Mouse (Mus musculus) heart, embryonic 13.5 days (tissue): ENCODE measurements at regions not wholly inside any gene's neighbourhood (a gene's known extent, or its start where the extent isn't known, plus 50 kb on each side); places are given as distances from the start of the nearest gene placed in this dataset.

Experiments
- ATAC-seq: fragments of 200-750 bp; cut with Nextera tagmentation; 2 replicates; pipeline ENCODE4 v1.8.0; 2017; ENCODE audit warnings: moderate TSS enrichment; ENCODE audit not compliant: insufficient number of reproducible peaks, low FRiP score, low TSS enrichment; ENCODE audit errors: extremely low read depth
- H3K27ac ChIP-seq: fragments of 300-500 bp; sonication (generic); replicated peaks from 2 replicates; pipeline ENCODE4 v1.5.1; 2015; ENCODE audit warnings: moderate library complexity, mild to moderate bottlenecking, inconsistent platforms
- H3K27me3 ChIP-seq: fragments of 300-500 bp; sonication (generic); replicated peaks from 2 replicates; pipeline ENCODE4 v1.6.1; 2015; ENCODE audit warnings: mild to moderate bottlenecking, inconsistent platforms
- H3K36me3 ChIP-seq: fragments of 300-500 bp; sonication (generic); 2 replicates; pipeline ENCODE4 v1.6.1; 2015; ENCODE audit warnings: mild to moderate bottlenecking, inconsistent platforms
- H3K4me1 ChIP-seq: fragments of 300-500 bp; sonication (generic); 2 replicates; pipeline ENCODE4 v1.6.1; 2015; ENCODE audit warnings: inconsistent platforms
- H3K4me2 ChIP-seq: fragments of 300-500 bp; sonication (generic); 2 replicates; pipeline ENCODE4 v1.6.1; 2015; ENCODE audit warnings: inconsistent platforms, mild to moderate bottlenecking, moderate library complexity
- H3K4me3 ChIP-seq: fragments of 300-500 bp; sonication (generic); 2 replicates; pipeline ENCODE4 v1.5.1; 2015; ENCODE audit warnings: moderate library complexity, mild to moderate bottlenecking, inconsistent platforms
- H3K9ac ChIP-seq: fragments of 300-500 bp; sonication (generic); 2 replicates; pipeline ENCODE4 v1.6.1; 2015; ENCODE audit warnings: inconsistent platforms, mild to moderate bottlenecking, moderate library complexity
- H3K9me3 ChIP-seq: fragments of 300-500 bp; sonication (generic); 2 replicates; pipeline ENCODE4 v1.6.1; 2016; ENCODE audit warnings: inconsistent platforms
- WGBS: fragments of 180-500 bp; shearing (Covaris S2); methylation state at CpG from one replicate; pipeline ENCODE4 v1.1.7; 2015; ENCODE audit warnings: mixed read lengths; 5-methylcytosine and 5-hydroxymethylcytosine counted together

- Histone ChIP-seq H3K4me3 (no peak overlapping the region), H3K27me3 (peaks cover 8% of the 10 kb centered on the region; the same call in 1 of the 2 replicates), H3K9me3 (no peaks in the 10 kb centered on the region), H3K4me1 (peaks cover 11% of the 10 kb centered on the region), H3K27ac (no peak overlapping the region), H3K9ac (no peak overlapping the region), H3K36me3 (no peaks in the 10 kb centered on the region), H3K4me2 (no peak overlapping the region)
- ATAC-seq: no peak
- WGBS: 61% methylated on average over 11 of the region's 11 CpGs
Observed at GRCm38 (mm10) chr8:26845481-26846194, 131.5 kb upstream of the Zfp703 start.

- H3K9ac ChIP-seq: no peak overlapping the region
- no peaks in the 10 kb centered on the region for H3K36me3 ChIP-seq
- H3K27ac ChIP-seq: no peak overlapping the region
- no peak overlapping the region for H3K4me2 ChIP-seq
- H3K4me3 ChIP-seq: no peak overlapping the region
- 83% methylated on average over 9 of the region's 9 CpGs for WGBS
- no peaks in the 10 kb centered on the region for H3K9me3 ChIP-seq
- no peak for ATAC-seq
- peaks cover 13% of the 10 kb centered on the region for H3K4me1 ChIP-seq
- peaks cover 15% of the 10 kb centered on the region; the same call in 1 of the 2 replicates for H3K27me3 ChIP-seq
Observed at GRCm38 (mm10) chr8:26847009-26847408, 130.1 kb upstream of the Zfp703 start.

- Histone ChIP-seq H3K36me3 (no peaks in the 10 kb centered on the region), H3K4me1 (peaks cover 25% of the 10 kb centered on the region), H3K27me3 (peaks cover 15% of the 10 kb centered on the region; the same call in 1 of the 2 replicates), H3K9me3 (no peaks in the 10 kb centered on the region), H3K4me2 (no peak overlapping the region), H3K9ac (no peak overlapping the region), H3K4me3 (no peak overlapping the region), H3K27ac (no peak overlapping the region)
- ATAC-seq: no peak
- WGBS: 74% methylated on average over 17 of the region's 17 CpGs
Observed at GRCm38 (mm10) chr8:26848098-26848772, 128.9 kb upstream of the Zfp703 start.

GRCm38 (mm10) chr8:26848955-26849684 lies 128.0 kb upstream of the Zfp703 start:
- Histone ChIP-seq H3K4me2 (no peak overlapping the region), H3K4me3 (no peak overlapping the region), H3K9me3 (no peaks in the 10 kb centered on the region), H3K27me3 (peaks cover 15% of the 10 kb centered on the region; the same call in 1 of the 2 replicates), H3K36me3 (no peaks in the 10 kb centered on the region), H3K9ac (0 out of 2 replicates have a peak overlapping the region, but pooled peaks have one; percentile 11), H3K4me1 (peaks cover 26% of the 10 kb centered on the region), H3K27ac (no peak overlapping the region)
- ATAC-seq: no peak
- WGBS: 69% methylated on average over 19 of the region's 19 CpGs

GRCm38 (mm10) chr8:26851871-26852800 lies 125.0 kb upstream of the Zfp703 start:
- Histone ChIP-seq H3K27me3 (peaks cover 15% of the 10 kb centered on the region; the same call in 1 of the 2 replicates), H3K9me3 (no peaks in the 10 kb centered on the region), H3K36me3 (no peaks in the 10 kb centered on the region), H3K4me1 (peaks cover 23% of the 10 kb centered on the region), H3K27ac (no peak overlapping the region), H3K4me2 (no peak overlapping the region), H3K9ac (no peak overlapping the region), H3K4me3 (no peak overlapping the region)
- 73% methylated on average over 18 of the region's 18 CpGs for WGBS
- no peak for ATAC-seq

- WGBS: 27% methylated on average over 8 of the region's 8 CpGs
- Histone ChIP-seq H3K4me1 (peaks cover 23% of the 10 kb centered on the region), H3K9me3 (no peaks in the 10 kb centered on the region), H3K4me2 (peak overlapping the region; percentile 35; the same call in 1 of the 2 replicates), H3K9ac (peak overlapping the region; percentile 53; the same call in 1 of the 2 replicates), H3K27ac (no peak overlapping the region), H3K4me3 (no peak overlapping the region), H3K27me3 (peaks cover 15% of the 10 kb centered on the region; the same call in 1 of the 2 replicates), H3K36me3 (no peaks in the 10 kb centered on the region)
- ATAC-seq: no peak
Observed at GRCm38 (mm10) chr8:26852921-26853320, 124.2 kb upstream of the Zfp703 start.

- Histone ChIP-seq H3K27me3 (peaks cover 15% of the 10 kb centered on the region; the same call in 1 of the 2 replicates), H3K4me1 (peaks cover 15% of the 10 kb centered on the region), H3K9me3 (no peaks in the 10 kb centered on the region), H3K4me3 (no peak overlapping the region), H3K4me2 (no peak overlapping the region), H3K36me3 (no peaks in the 10 kb centered on the region), H3K9ac (no peak overlapping the region), H3K27ac (no peak overlapping the region)
- ATAC-seq: no peak
- WGBS: 70% methylated on average over 12 of the region's 12 CpGs
Observed at GRCm38 (mm10) chr8:26854557-26855238, 122.4 kb upstream of the Zfp703 start.

GRCm38 (mm10) chr8:26855256-26855655 lies 121.9 kb upstream of the Zfp703 start:
- Histone ChIP-seq H3K27ac (no peak overlapping the region), H3K4me2 (no peak overlapping the region), H3K9ac (no peak overlapping the region), H3K4me1 (peaks cover 15% of the 10 kb centered on the region), H3K27me3 (peaks cover 10% of the 10 kb centered on the region; the same call in 1 of the 2 replicates), H3K36me3 (no peaks in the 10 kb centered on the region), H3K9me3 (no peaks in the 10 kb centered on the region), H3K4me3 (no peak overlapping the region)
- 69% methylated on average over 6 of the region's 6 CpGs for WGBS
- ATAC-seq: no peak

GRCm38 (mm10) chr8:26864571-26864970 lies 112.6 kb upstream of the Zfp703 start:
- Histone ChIP-seq H3K36me3 (no peaks in the 10 kb centered on the region), H3K27me3 (peaks cover 6% of the 10 kb centered on the region; the same call in 1 of the 2 replicates), H3K27ac (no peak overlapping the region), H3K9me3 (peaks cover 3% of the 10 kb centered on the region), H3K9ac (no peak overlapping the region), H3K4me3 (no peak overlapping the region), H3K4me2 (no peak overlapping the region), H3K4me1 (peaks cover 16% of the 10 kb centered on the region)
- ATAC-seq: no peak
- WGBS: 75% methylated on average over 2 of the region's 2 CpGs

GRCm38 (mm10) chr8:26864971-26865370 lies 112.2 kb upstream of the Zfp703 start:
- 58% methylated on average over 10 of the region's 10 CpGs for WGBS
- no peak overlapping the region for H3K9ac ChIP-seq
- H3K4me3 ChIP-seq: no peak overlapping the region
- peaks cover 16% of the 10 kb centered on the region for H3K4me1 ChIP-seq
- ATAC-seq: no peak
- peaks cover 7% of the 10 kb centered on the region for H3K9me3 ChIP-seq
- no peak overlapping the region for H3K27ac ChIP-seq
- no peaks in the 10 kb centered on the region for H3K36me3 ChIP-seq
- H3K27me3 ChIP-seq: peaks cover 6% of the 10 kb centered on the region; the same call in 1 of the 2 replicates
- no peak overlapping the region for H3K4me2 ChIP-seq
